8 mouse cellular contexts compared by ENCODE assay signal in the genomic region with DNA sequence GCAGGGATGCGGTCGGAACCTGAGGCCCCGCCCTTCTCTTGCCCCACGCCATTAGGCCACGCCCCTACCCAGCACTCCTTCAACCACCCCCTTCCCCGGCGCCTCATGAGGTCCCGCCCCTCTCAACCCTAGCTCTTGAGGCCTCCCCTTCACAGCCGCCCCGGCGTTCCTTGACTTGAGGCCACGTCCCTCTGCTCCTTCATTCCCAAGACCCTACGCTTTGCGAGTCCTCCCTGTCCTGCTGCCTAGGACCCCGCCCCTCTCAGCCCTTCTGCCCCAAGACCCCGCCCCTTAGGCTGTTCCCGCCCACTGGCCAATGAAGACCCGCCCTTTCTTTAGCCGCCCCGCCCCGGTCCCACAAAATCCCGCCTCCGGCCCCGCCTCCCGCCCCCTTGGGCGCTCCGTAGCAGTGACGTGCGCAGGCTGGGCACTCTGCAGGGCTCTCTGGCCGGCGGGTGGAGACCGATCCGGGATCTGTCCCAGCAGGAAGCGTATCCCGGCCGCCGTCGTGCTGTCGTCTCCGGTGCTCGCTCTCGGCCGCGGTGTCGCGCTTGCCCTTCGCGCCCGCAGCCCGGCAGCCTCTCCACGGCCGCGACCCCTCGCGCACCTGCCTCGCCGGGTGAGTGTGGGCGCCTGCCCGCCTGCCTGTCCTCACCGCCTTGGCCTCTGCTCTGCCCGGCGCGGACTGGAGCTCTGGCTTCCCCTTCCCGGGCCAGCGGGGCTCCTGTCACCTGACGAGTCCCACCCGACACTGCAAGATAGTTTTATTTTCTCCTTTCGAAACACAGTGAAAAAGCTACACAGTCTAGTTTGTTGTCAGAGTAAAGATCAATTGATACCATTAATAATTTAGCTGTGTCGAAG. TPM values are rescaled to one million over a fixed set of nuclear protein-coding genes. Genes with fewer than 3 reads are reported as not detected.
DNase-seq lines count a peak whose midpoint lies in the region; ATAC-seq and TF ChIP-seq lines count a peak whose summit lies in the region.

TSS of gene Myo6 (plus strand) at position 421 of the 864 bp plus-strand sequence.

- no peaks in the 10 kb centered on the region for H3K36me3 ChIP-seq in embryonic facial prominence, embryonic 10.5 days (replicated peaks)
- no peaks in the 10 kb centered on the region for H3K36me3 ChIP-seq in intestine, postnatal 0 days (ENCODE audit: control insufficient read depth, insufficient read depth)
- no peaks in the 10 kb centered on the region for H3K36me3 ChIP-seq in midbrain, embryonic 10.5 days

- H3K27me3 ChIP-seq in embryonic facial prominence, embryonic 10.5 days (replicated peaks; ENCODE audit: low read depth, poor library complexity, severe bottlenecking): peaks cover 15% of the 10 kb centered on the region; the same call in 1 of the 2 replicates
- no peaks in the 10 kb centered on the region for H3K27me3 ChIP-seq in intestine, postnatal 0 days (replicated peaks; ENCODE audit: control insufficient read depth, insufficient read depth, low read length)
- H3K27me3 ChIP-seq in midbrain, embryonic 10.5 days (ENCODE audit: low read depth, poor library complexity, severe bottlenecking): peaks cover 22% of the 10 kb centered on the region

- H3K4me3 ChIP-seq in embryonic facial prominence, embryonic 10.5 days: peak within 1 kb of the TSS; percentile 79
- H3K4me3 ChIP-seq in intestine, postnatal 0 days (ENCODE audit: low read depth, low read length): peak within 1 kb of the TSS; percentile 93
- peak within 1 kb of the TSS; percentile 76 for H3K4me3 ChIP-seq in midbrain, embryonic 10.5 days

- TF ChIP-seq CTCF in intestine, postnatal 0 days (IDR thresholded peaks at IDR 0.05; ENCODE audit: low read depth): no peak

- peak; percentile 98 for DNase-seq in adrenal gland, postnatal 14 days
- DNase-seq in embryonic facial prominence, embryonic 10.5 days (ENCODE audit: low spot score): peak; percentile 98
- no peak for DNase-seq in gonadal fat pad, adult 2 months (ENCODE audit: low read depth)
- peak; percentile 93 to 95 for DNase-seq in left cerebral cortex, postnatal 36 days (ENCODE audit: low spot score in 2 of 2)
- peak; percentile 97 for DNase-seq in midbrain, embryonic 10.5 days (ENCODE audit: low spot score)
- peak; percentile 90 for DNase-seq in right cerebral cortex, postnatal 36 days (ENCODE audit: low spot score in 2 of 2)
- DNase-seq in urinary bladder, postnatal 4 days (ENCODE audit: low spot score in 2 of 2): peak; percentile 94 to 95

- H3K9me3 ChIP-seq in embryonic facial prominence, embryonic 10.5 days: no peaks in the 10 kb centered on the region
- H3K9me3 ChIP-seq in intestine, postnatal 0 days (ENCODE audit: control insufficient read depth): no peaks in the 10 kb centered on the region
- H3K9me3 ChIP-seq in midbrain, embryonic 10.5 days (replicated peaks): no peaks in the 10 kb centered on the region

- peaks cover 9% of the 10 kb centered on the region for H3K4me1 ChIP-seq in embryonic facial prominence, embryonic 10.5 days
- H3K4me1 ChIP-seq in intestine, postnatal 0 days (replicated peaks; ENCODE audit: control insufficient read depth, insufficient read depth, low read length): no peaks in the 10 kb centered on the region
- H3K4me1 ChIP-seq in midbrain, embryonic 10.5 days: peaks cover 19% of the 10 kb centered on the region

- intact Hi-C loops in left cerebral cortex, postnatal 36 days (cut with DNase I): loop anchor here (2.0 kb wide), 1 partner anchor 98 kb away; the partner anchor contains the start of gene Senp6

- H3K9ac ChIP-seq in intestine, postnatal 0 days (ENCODE audit: low read depth, low read length): peak within 1 kb of the TSS; percentile 95

- peak within 1 kb of the TSS; percentile 71 for H3K4me2 ChIP-seq in intestine, postnatal 0 days (replicated peaks; ENCODE audit: low read depth)

- peak within 1 kb of the TSS; percentile 81 for H3K27ac ChIP-seq in embryonic facial prominence, embryonic 10.5 days (replicated peaks)
- peak within 1 kb of the TSS; percentile 99 for H3K27ac ChIP-seq in intestine, postnatal 0 days (ENCODE audit: low read depth, low read length)
- H3K27ac ChIP-seq in midbrain, embryonic 10.5 days (replicated peaks): peak within 1 kb of the TSS; percentile 82

- under 1% methylated on average over 69 of the region's 69 CpGs for WGBS in embryonic facial prominence, embryonic 10.5 days
- under 1% methylated on average over 69 of the region's 69 CpGs for WGBS in intestine, postnatal 0 days
- WGBS in midbrain, embryonic 10.5 days: 1% methylated on average over 68 of the region's 69 CpGs

- peak; percentile 95 for ATAC-seq in intestine, postnatal 0 days

RNA-seq across cellular contexts. Expression of gene Myo6, which starts in this region (rescaled TPM):
- total RNA-seq in adrenal gland, postnatal 14 days (2021): 30.8 and 31.0 TPM in 2 replicates
- polyA plus RNA-seq in embryonic facial prominence, embryonic 10.5 days (2016; fragmentation: Nextera tagmentation; extraction: Ambion mirVana): 8.2 and 10.7 TPM in 2 replicates
- 39.5 and 54.6 TPM in 2 replicates for polyA plus RNA-seq in gonadal fat pad, adult 2 months (2012; rRNA removed)
- polyA plus RNA-seq in intestine, postnatal 0 days (2015; fragmentation: Nextera tagmentation; extraction: Ambion mirVana): 50.9 and 65.5 TPM in 2 replicates
- 10 to 100 TPM; 59.6 to 70.8 TPM for total RNA-seq in left cerebral cortex, postnatal 36 days (2021)
- polyA plus RNA-seq in midbrain, embryonic 10.5 days (2016; fragmentation: Nextera tagmentation; extraction: Ambion mirVana): 8.4 and 9.9 TPM in 2 replicates
